Mouse (Mus musculus): Measurements from ENCODE around the gene Dnm2. TPM values are rescaled to one million over a fixed set of nuclear protein-coding genes. Genes with fewer than 3 reads are reported as not detected.

The Dnm2 gene
- polyA plus RNA-seq, 1 experiment from 2014 or later: 79.1 TPM

DNA sequence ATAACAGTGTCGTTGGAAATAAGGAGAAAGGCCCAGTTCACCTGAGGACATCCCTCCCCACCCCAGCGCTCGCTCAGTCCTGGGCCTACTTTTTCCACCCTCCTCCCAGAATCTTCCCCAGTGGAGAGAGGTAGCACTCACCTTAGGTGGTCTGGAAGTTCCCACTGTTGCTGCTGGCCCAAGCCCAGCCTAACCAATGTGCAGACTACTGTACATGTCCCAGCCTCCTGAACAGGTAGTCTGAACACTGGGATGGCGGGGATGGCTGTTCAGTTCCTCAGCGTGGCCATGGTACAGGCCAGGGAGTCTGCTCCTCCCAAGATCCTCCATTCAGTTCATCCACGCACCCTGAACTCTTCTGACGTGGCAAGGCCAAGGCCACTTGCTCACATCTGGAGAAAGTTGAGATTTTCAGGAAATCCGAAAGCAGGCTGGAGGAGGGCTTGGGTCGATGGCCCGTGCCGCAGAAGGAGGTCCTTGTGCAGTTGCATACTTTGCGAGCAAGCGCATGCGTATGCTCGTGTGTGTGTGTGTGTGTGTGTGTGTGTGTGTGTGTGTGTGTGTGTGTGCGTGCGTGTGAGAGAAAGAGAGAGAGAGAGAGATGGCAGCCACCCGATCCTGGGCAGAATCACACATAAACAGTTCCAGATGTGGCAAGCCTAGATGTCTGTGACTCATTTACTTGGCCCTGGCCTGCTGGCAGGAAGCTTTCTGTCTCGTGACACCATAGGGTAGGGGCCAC, 71.8 kb downstream of the Dnm2 start:
- Histone ChIP-seq H3K27me3 (no peaks in the 10 kb centered on the region), H3K4me1 (peaks cover 9% of the 10 kb centered on the region; the same call in 1 of the 2 replicates), H3K4me2 (no peak overlapping the region), H3K27ac (no peak overlapping the region; the same call in 1 of the 2 replicates), H3K36me3 (peaks cover 67% of the 10 kb centered on the region), H3K4me3 (replicated peaks) (no peak overlapping the region), H3K9me3 (replicated peaks) (no peaks in the 10 kb centered on the region), H3K9ac (no peak overlapping the region; the same call in 1 of the 2 replicates)
- ATAC-seq (replicated peaks; ENCODE audit: low FRiP score): no peak
- whole genome bisulfite sequencing: 57% methylated on average over 18 of the region's 19 CpGs

DNA sequence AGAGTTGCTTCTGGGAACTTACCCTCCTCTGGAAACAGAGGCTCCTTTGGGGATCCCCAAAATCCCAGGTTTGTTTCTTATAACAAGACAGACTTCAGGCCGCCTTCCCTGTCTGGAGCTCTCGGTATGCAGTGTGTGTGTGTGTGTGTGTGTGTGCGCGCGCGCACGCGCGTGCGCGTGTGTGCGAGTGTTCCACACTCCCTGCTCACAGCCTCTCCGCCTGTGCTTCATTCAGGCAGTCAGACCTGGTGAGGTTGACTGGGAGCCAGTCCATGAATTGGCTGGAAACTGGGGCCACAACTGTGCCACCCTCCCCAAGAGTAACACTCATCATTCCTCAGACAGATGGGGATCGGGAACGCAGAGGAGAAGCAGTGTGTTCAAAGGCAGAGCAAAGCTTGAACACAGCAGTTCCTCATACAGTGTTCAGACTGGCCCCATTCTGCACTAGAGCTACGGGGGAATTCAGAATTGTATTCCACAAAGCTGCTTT, 72.4 kb downstream of the Dnm2 start:
- Histone ChIP-seq H3K4me3 (replicated peaks) (no peak overlapping the region), H3K36me3 (peaks cover 61% of the 10 kb centered on the region), H3K9me3 (replicated peaks) (no peaks in the 10 kb centered on the region), H3K27me3 (no peaks in the 10 kb centered on the region), H3K4me1 (peaks cover 9% of the 10 kb centered on the region; the same call in 1 of the 2 replicates), H3K27ac (no peak overlapping the region; the same call in 1 of the 2 replicates), H3K9ac (no peak overlapping the region), H3K4me2 (no peak overlapping the region)
- 88% methylated on average over 16 of the region's 16 CpGs for WGBS
- no peak for ATAC-seq (replicated peaks; ENCODE audit: low FRiP score)

DNA sequence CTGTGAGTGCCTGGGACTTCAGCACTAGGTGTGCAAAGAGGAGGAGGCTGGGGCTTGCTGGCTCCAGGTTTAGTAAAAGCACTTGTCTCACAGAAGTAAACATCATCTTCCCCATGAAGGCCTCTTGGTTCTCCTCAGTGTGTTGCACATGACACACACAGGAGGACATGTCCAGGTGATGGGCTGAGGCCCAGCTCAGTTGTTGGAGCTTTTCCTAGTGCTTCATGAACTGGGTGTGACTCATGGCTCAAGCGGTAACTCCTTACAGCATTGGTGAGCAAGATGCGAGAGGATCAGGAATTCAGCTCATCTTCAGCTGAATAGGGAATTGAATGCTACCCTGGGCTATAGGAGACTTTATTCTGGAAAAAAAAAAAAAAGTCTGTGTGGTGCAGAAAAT, 73.0 kb downstream of the Dnm2 start:
- 95% methylated on average over 2 of the region's 2 CpGs for WGBS
- no peak overlapping the region for H3K4me3 ChIP-seq (replicated peaks)
- no peak overlapping the region for H3K9ac ChIP-seq
- no peaks in the 10 kb centered on the region for H3K27me3 ChIP-seq
- H3K4me1 ChIP-seq: peaks cover 9% of the 10 kb centered on the region; the same call in 1 of the 2 replicates
- peaks cover 60% of the 10 kb centered on the region for H3K36me3 ChIP-seq
- H3K9me3 ChIP-seq (replicated peaks): no peaks in the 10 kb centered on the region
- H3K27ac ChIP-seq: no peak overlapping the region
- no peak overlapping the region for H3K4me2 ChIP-seq
- ATAC-seq (replicated peaks; ENCODE audit: low FRiP score): no peak

DNA sequence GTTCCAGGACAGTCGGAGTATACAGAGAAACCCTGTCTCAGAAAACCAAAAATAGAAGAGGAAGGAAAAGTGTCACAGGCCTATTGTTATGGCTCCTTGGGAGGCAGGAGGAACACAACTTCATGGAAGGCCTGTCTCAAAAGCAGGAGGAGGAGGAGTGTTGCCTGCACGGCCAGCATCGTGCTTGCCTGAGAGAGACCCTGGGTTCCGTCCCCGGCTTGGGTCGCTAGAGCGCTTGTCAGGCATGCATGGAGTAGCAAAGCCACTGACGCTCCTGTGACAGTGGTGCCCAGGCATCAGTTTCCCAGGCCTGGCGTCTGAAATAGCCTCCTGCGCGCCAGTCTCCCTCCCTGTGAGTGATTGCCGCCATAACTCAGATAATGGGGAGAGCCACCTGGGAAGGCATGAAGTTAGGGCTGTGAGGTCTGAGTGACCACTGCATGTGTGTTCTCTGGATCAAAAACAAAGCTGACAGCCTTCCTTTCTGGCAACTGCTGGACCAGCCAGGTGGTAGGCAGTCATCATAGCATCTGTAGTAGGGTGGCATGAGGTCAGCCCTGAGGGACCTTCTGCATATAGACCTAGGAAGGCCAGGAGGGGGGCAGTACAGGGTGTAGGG, 73.7 kb downstream of the Dnm2 start:
- no peak overlapping the region for H3K4me3 ChIP-seq (replicated peaks)
- H3K27ac ChIP-seq: no peak overlapping the region
- no peaks in the 10 kb centered on the region for H3K9me3 ChIP-seq (replicated peaks)
- H3K4me2 ChIP-seq: no peak overlapping the region
- no peak overlapping the region for H3K9ac ChIP-seq
- 79% methylated on average over 12 of the region's 12 CpGs for WGBS
- H3K36me3 ChIP-seq: peaks cover 62% of the 10 kb centered on the region
- H3K4me1 ChIP-seq: peaks cover 9% of the 10 kb centered on the region; the same call in 1 of the 2 replicates
- no peak for ATAC-seq (replicated peaks; ENCODE audit: low FRiP score)
- H3K27me3 ChIP-seq: no peaks in the 10 kb centered on the region

DNA sequence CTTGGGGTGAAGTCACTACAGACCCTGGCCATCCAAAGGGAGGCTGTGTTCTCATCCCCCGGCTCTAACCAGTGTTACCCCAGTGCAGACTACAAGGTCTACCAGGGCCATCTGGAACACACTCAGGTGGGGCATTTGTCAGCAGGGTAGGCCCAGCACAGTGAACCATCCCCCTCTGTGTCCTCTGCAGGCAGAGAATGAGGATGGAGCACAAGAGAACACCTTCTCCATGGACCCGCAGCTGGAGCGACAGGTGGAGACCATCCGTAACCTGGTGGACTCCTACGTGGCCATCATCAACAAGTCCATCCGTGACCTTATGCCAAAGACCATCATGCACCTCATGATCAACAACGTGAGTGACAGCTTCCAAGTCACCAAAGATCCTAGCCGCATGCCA, 78.6 kb downstream of the Dnm2 start:
- no peaks in the 10 kb centered on the region for H3K9me3 ChIP-seq (replicated peaks)
- no peak overlapping the region for H3K27ac ChIP-seq
- no peak overlapping the region for H3K4me3 ChIP-seq (replicated peaks)
- no peak for ATAC-seq (replicated peaks; ENCODE audit: low FRiP score)
- no peak overlapping the region for H3K4me2 ChIP-seq
- H3K36me3 ChIP-seq: peaks cover 72% of the 10 kb centered on the region
- H3K4me1 ChIP-seq: peaks cover 22% of the 10 kb centered on the region
- 94% methylated on average over 8 of the region's 8 CpGs for WGBS
- no peaks in the 10 kb centered on the region for H3K27me3 ChIP-seq
- H3K9ac ChIP-seq: no peak overlapping the region

DNA sequence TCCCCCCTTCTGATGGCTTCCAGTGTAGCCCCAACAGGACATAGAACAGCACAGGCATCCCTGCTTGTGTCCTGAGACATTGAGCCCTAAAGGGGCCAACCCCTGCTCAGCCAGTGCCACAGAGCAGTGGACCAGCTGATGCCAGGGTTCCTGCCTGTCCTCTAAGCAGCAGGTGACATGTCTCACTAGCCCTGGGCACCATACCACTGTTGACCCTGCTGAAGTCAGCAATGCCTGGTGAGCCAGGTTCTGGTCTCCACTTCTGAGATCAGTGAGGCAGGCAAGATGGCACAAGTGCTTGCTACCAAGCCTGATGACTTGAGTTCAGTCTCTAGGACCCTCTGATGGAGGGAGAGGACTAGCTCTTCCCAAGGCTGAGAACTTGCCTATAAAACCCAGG, 81.1 kb downstream of the Dnm2 start:
- Histone ChIP-seq H3K4me3 (replicated peaks) (no peak overlapping the region), H3K9me3 (replicated peaks) (no peaks in the 10 kb centered on the region), H3K4me1 (peaks cover 39% of the 10 kb centered on the region), H3K27me3 (no peaks in the 10 kb centered on the region), H3K9ac (no peak overlapping the region), H3K4me2 (no peak overlapping the region), H3K36me3 (peaks cover 67% of the 10 kb centered on the region), H3K27ac (no peak overlapping the region)
- ATAC-seq (replicated peaks; ENCODE audit: low FRiP score): no peak

DNA sequence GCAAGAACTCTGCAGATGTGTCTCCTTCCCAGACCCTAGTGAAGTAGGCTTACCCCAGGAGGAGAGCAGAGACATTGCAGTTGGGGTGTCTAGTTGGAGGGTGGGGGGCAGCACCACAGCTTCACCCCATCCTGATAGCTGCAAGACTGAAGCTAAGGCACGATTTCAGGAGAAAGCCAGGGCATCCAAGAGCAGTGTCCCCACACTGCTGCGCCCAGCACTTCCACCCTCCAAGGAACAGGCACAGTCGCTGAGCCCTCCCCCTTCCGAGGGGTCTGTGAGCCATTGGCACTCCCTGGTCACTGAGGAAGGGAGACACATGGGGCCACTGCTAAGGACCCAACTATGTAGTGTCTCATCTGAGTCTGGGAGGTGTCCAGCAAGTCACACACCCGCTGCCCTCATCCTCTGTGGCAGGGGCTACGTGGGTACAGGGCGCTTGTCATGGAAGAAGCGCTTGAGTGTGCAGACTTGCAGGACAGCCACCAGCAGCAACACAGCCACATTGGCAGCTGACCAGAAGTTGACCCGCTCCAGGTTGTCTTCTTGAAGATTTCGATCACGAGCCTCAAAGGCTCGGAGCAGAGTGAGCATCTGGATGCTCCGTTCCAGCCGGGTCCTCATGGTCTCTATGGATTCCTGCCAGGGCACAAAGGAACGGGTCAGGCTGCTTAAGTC, 83.2 kb downstream of the Dnm2 start:
- no peaks in the 10 kb centered on the region for H3K9me3 ChIP-seq (replicated peaks)
- H3K4me2 ChIP-seq: peak overlapping the region; percentile 23; the same call in 1 of the 2 replicates
- peaks cover 43% of the 10 kb centered on the region for H3K4me1 ChIP-seq
- ATAC-seq (replicated peaks; ENCODE audit: low FRiP score): no peak
- H3K27me3 ChIP-seq: no peaks in the 10 kb centered on the region
- peaks cover 61% of the 10 kb centered on the region for H3K36me3 ChIP-seq
- no peak overlapping the region for H3K9ac ChIP-seq
- peak overlapping the region; percentile 97 for H3K27ac ChIP-seq
- no peak overlapping the region for H3K4me3 ChIP-seq (replicated peaks)
- WGBS: 79% methylated on average over 15 of the region's 15 CpGs

DNA sequence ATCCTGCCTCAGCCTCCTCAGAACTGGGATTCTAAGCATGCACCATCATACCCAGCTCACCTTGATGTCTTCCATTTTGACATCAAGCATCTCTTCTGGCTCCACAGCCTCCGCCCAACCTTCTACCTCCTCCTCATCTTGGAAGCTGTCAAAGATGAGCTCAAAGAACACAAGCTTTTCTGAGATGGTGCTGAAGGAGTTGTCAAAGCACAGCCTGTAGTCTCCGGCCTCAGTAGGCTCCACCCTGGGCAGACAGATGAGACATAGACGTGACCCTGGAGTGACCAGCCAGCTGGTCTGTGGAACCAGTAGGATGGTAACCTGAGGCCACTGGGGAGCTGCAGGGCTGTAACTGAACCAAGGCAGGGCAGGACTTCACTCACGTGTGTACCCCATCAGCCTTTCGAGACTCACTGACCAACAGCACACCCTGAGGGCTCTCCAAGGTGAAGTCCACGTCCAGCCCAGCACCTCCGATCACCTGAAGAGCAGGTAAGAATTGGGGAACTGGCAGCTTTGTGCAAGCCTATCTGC, 84.2 kb downstream of the Dnm2 start:
- H3K4me2 ChIP-seq: peak overlapping the region; percentile 78
- H3K27me3 ChIP-seq: no peaks in the 10 kb centered on the region
- peak overlapping the region; percentile 82 for H3K9ac ChIP-seq
- H3K36me3 ChIP-seq: peaks cover 53% of the 10 kb centered on the region
- peak overlapping the region; percentile 97 for H3K27ac ChIP-seq
- H3K4me3 ChIP-seq (replicated peaks): peak overlapping the region; percentile 87
- ATAC-seq (replicated peaks; ENCODE audit: low FRiP score): no peak
- 54% methylated on average over 7 of the region's 7 CpGs for WGBS
- H3K4me1 ChIP-seq: peaks cover 43% of the 10 kb centered on the region
- no peaks in the 10 kb centered on the region for H3K9me3 ChIP-seq (replicated peaks)

DNA sequence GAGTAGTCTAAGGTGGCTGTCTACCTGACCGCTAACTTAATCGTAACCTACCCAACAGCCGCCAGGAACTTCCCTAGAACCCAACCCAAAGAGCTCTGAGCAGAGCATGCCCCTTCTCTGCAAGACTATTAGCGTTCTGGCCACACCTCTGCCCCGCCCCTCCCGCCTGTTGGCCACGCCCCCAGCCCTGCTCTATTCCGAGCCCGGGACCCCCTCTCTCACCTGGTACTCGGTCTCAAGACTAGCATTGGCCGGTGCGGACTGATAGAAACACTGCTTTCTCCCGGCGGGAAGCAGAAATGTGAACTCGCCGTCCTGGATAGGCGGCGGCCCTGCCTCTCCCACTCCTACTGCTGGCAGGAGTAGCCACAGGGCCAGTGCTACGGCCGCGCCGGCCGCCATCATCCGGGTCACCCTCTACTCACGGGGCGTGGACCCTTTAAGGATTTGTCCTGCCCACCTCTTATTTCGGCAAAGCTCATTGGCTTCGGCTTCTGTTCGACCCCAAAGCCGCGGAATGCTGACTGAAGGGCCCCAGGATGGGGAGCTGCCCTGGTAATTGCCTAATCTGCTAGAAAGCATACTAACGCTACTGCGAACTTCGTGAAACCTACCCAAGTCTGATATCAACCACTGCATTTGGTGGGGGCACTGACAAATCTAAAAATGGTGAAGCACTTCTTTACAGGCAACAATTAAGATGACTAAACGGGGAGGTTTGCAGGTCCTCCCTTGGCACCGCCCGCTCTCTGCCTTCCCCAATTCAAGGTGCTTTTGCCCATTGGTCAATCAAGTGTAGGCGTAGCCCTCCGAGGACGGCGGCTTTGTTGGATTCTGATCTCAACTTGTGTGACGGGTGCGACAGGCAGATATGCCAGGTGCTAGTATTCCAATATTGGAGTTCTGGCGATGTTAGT, 85.3 kb downstream of the Dnm2 start, which contains the start of gene Tmed1:
Gene Tmed1 (minus strand): TSS at position 481 of the 917 bp plus-strand sequence.
- under 1% methylated on average over 44 of the region's 44 CpGs for WGBS
- H3K27ac ChIP-seq: peak within 1 kb of the TSS; percentile 97
- peaks cover 43% of the 10 kb centered on the region for H3K4me1 ChIP-seq
- no peaks in the 10 kb centered on the region for H3K27me3 ChIP-seq
- peaks cover 42% of the 10 kb centered on the region for H3K36me3 ChIP-seq
- peak within 1 kb of the TSS; percentile 82 for H3K9ac ChIP-seq
- H3K9me3 ChIP-seq (replicated peaks): no peaks in the 10 kb centered on the region
- peak; percentile 95 for ATAC-seq (replicated peaks; ENCODE audit: low FRiP score)
- peak within 1 kb of the TSS; percentile 78 for H3K4me2 ChIP-seq
- H3K4me3 ChIP-seq (replicated peaks): peak within 1 kb of the TSS; percentile 87

DNA sequence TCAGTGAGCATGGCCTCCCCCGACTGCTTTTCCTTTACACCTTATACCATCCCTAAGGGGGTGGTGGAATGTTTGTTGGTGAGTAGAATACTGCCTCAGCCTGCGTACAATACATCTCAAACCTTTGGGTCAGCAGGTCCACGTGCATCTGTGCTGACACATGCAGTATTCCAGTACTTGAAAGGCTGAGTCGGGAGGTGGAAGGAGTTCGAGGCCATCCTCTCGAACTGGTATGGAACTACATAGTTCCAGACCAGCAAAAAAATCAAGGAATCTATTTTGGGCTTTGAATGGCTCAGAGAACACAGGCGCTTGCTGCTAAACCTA, 85.9 kb downstream of the Dnm2 start:
- Histone ChIP-seq H3K4me3 (replicated peaks) (peak overlapping the region; percentile 87), H3K9ac (peak overlapping the region; percentile 82), H3K4me1 (peaks cover 43% of the 10 kb centered on the region), H3K27ac (peak overlapping the region; percentile 97), H3K9me3 (replicated peaks) (no peaks in the 10 kb centered on the region), H3K4me2 (peak overlapping the region; percentile 78), H3K27me3 (no peaks in the 10 kb centered on the region), H3K36me3 (peaks cover 36% of the 10 kb centered on the region)
- 3% methylated on average over 7 of the region's 7 CpGs for WGBS
- no peak for ATAC-seq (replicated peaks; ENCODE audit: low FRiP score)

DNA sequence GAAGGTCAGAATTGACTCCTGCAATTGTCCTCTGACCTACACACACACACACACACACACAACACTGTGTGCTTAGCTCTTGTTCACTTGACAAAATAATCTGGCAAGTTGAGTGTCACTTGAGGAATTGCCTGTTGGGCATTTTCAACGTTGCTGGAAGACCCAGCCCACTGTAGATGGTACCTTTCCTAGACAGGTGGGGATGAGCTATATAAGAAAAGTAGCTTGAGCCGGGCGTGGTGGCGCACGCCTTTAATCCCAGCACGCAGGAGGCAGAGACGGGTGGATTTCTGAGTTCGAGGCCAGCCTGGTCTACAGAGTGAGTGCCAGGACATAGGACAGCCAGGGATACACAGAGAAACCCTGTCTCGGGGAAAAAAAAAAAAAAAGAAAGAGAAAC, 86.3 kb downstream of the Dnm2 start:
- Histone ChIP-seq H3K9me3 (replicated peaks) (no peaks in the 10 kb centered on the region), H3K27ac (peak overlapping the region; percentile 97), H3K9ac (peak overlapping the region; percentile 82), H3K4me3 (replicated peaks) (peak overlapping the region; percentile 87), H3K4me2 (peak overlapping the region; percentile 78), H3K36me3 (peaks cover 32% of the 10 kb centered on the region), H3K27me3 (no peaks in the 10 kb centered on the region), H3K4me1 (peaks cover 43% of the 10 kb centered on the region)
- ATAC-seq (replicated peaks; ENCODE audit: low FRiP score): no peak
- WGBS: 82% methylated on average over 9 of the region's 9 CpGs

Measured in kidney, embryonic 15.5 days (tissue).